Mouse (Mus musculus) cerebellum, adult 2 months (tissue): Measurements from ENCODE around the gene Lyg2. TPM values are rescaled to one million over a fixed set of nuclear protein-coding genes. Genes with fewer than 3 reads are reported as not detected.

ENCODE experiments used
- DNase-seq, 2 experiments: peaks; one replicate each; pipeline ENCODE4 v3.0.0; 2021
- H3K27ac ChIP-seq: fragments of 200-500 bp; 2 replicates; pipeline ENCODE4 v1.5.1; 2012; ENCODE audit warnings: low read length, control low read depth, inconsistent platforms; ENCODE audit not compliant: insufficient read depth
- H3K27me3 ChIP-seq: fragments of 200-500 bp; 2 replicates; pipeline ENCODE4 v1.6.1; 2012; ENCODE audit warnings: inconsistent platforms, mild to moderate bottlenecking, low read length, moderate library complexity; ENCODE audit not compliant: control insufficient read depth, insufficient read depth
- H3K4me1 ChIP-seq: fragments of 200-500 bp; 2 replicates; pipeline ENCODE4 v1.6.1; 2011; ENCODE audit warnings: low read length; ENCODE audit not compliant: control insufficient read depth, insufficient read depth
- H3K4me3 ChIP-seq: fragments of 200-500 bp; replicated peaks from 2 replicates; pipeline ENCODE3; 2011; ENCODE audit warnings: mild to moderate bottlenecking, low read depth, low read length, control low read depth; ENCODE audit not compliant: insufficient read depth
- CTCF ChIP-seq: fragments of 200-500 bp; IDR thresholded peaks from 2 replicates; pipeline ENCODE4 v1.5.1; 2011; ENCODE audit warnings: low read depth, mild to moderate bottlenecking, control low read depth, low read length, moderate library complexity, borderline replicate concordance; ENCODE audit not compliant: insufficient read depth
- POLR2A ChIP-seq: fragments of 200-500 bp; IDR thresholded peaks from 2 replicates; pipeline ENCODE4 v1.6.1; 2011; ENCODE audit warnings: low read length, control low read depth, borderline replicate concordance; ENCODE audit not compliant: insufficient read depth
- whole genome bisulfite sequencing: fragments of 180-500 bp; shearing (Covaris S2); methylation state at CpG from one replicate; pipeline ENCODE4 v1.1.7; 2018; 5-methylcytosine and 5-hydroxymethylcytosine counted together
- polyA plus RNA-seq: library from polyadenylated mRNA; depleted of rRNA; stranded (reverse); fragments of >200 nt; gene quantifications from 2 replicates; pipeline ENCODE4 v1.2.3, GENCODE M21; 2012

The Lyg2 gene
- polyA plus RNA-seq, 1 experiment, result 0.05 TPM

GRCm38 (mm10) chr1:37877736-37878460 lies 38.4 kb downstream of the Lyg2 start:
- H3K27me3 ChIP-seq, result no peaks in the 10 kb centered on the region
- DNase-seq, result no peak
- H3K4me3 ChIP-seq, result no peak overlapping the region
- no peak overlapping the region for H3K27ac ChIP-seq
- no peaks in the 10 kb centered on the region for H3K4me1 ChIP-seq
- 74% methylated on average over 13 of the region's 13 CpGs for WGBS
- TF ChIP-seq POLR2A, result no peak
- TF ChIP-seq CTCF, result no peak

GRCm38 (mm10) chr1:37873157-37873556 lies 43.1 kb downstream of the Lyg2 start:
- Histone ChIP-seq H3K4me1 (no peaks in the 10 kb centered on the region), H3K27me3 (no peaks in the 10 kb centered on the region), H3K4me3 (no peak overlapping the region), H3K27ac (no peak overlapping the region)
- no peak for DNase-seq
- no peak for TF ChIP-seq CTCF
- no peak for TF ChIP-seq POLR2A
- WGBS, result 94% methylated on average over 4 of the region's 4 CpGs

- H3K4me3 ChIP-seq, result peak overlapping the region; percentile 69
- DNase-seq, result peak; percentile 78 to 80
- H3K27ac ChIP-seq, result no peak overlapping the region; the same call in 1 of the 2 replicates
- no peak for TF ChIP-seq CTCF
- peak; percentile 40; the same call in 1 of the 2 replicates for TF ChIP-seq POLR2A
- 4% methylated on average over 33 of the region's 33 CpGs for WGBS
- no peaks in the 10 kb centered on the region for H3K27me3 ChIP-seq
- no peaks in the 10 kb centered on the region for H3K4me1 ChIP-seq
Measured at GRCm38 (mm10) chr1:37872131-37873067, 43.9 kb downstream of the Lyg2 start.

- DNase-seq, result peak in 1 of 2 experiments; percentile 40
- 8% methylated on average over 7 of the region's 7 CpGs for WGBS
- H3K4me1 ChIP-seq, result no peaks in the 10 kb centered on the region
- peak within 1 kb of the TSS; percentile 69 for H3K4me3 ChIP-seq
- H3K27me3 ChIP-seq, result no peaks in the 10 kb centered on the region
- TF ChIP-seq CTCF (no peak), POLR2A (no peak)
- H3K27ac ChIP-seq, result peak within 1 kb of the TSS; percentile 48
Measured at GRCm38 (mm10) chr1:37871704-37872103, 44.6 kb downstream of the Lyg2 start, which contains the start of gene Lipt1. Lipt1 (plus strand) TSS chr1:37871738.

- no peaks in the 10 kb centered on the region for H3K27me3 ChIP-seq
- no peaks in the 10 kb centered on the region for H3K4me1 ChIP-seq
- no peak overlapping the region for H3K4me3 ChIP-seq
- no peak for TF ChIP-seq POLR2A
- TF ChIP-seq CTCF, result no peak
- DNase-seq, result no peak
- no peak overlapping the region for H3K27ac ChIP-seq
- 50% methylated on average over 2 of the region's 2 CpGs for WGBS
Measured at GRCm38 (mm10) chr1:37869362-37869761, 46.9 kb downstream of the Lyg2 start.

- no peak for DNase-seq
- Histone ChIP-seq H3K4me3 (no peak overlapping the region), H3K4me1 (no peaks in the 10 kb centered on the region; the same call in 1 of the 2 replicates), H3K27me3 (no peaks in the 10 kb centered on the region), H3K27ac (no peak overlapping the region)
- TF ChIP-seq CTCF (no peak), POLR2A (no peak)
- WGBS, result 59% methylated on average over 10 of the region's 10 CpGs
Measured at GRCm38 (mm10) chr1:37868640-37869039, 47.7 kb downstream of the Lyg2 start.

GRCm38 (mm10) chr1:37867684-37868322 lies 48.5 kb downstream of the Lyg2 start:
- TF ChIP-seq POLR2A, result no peak
- WGBS, result 67% methylated on average over 10 of the region's 10 CpGs
- Histone ChIP-seq H3K27ac (no peak overlapping the region), H3K4me3 (no peak overlapping the region), H3K27me3 (no peaks in the 10 kb centered on the region), H3K4me1 (no peaks in the 10 kb centered on the region; the same call in 1 of the 2 replicates)
- no peak for DNase-seq

GRCm38 (mm10) chr1:37867056-37867455 lies 49.2 kb downstream of the Lyg2 start:
- no peaks in the 10 kb centered on the region for H3K27me3 ChIP-seq
- peak; percentile 38 to 48 for DNase-seq
- no peak for TF ChIP-seq POLR2A
- TF ChIP-seq CTCF, result peak; percentile 60
- H3K4me3 ChIP-seq, result no peak overlapping the region
- 95% methylated on average over 1 of the region's 1 CpGs for WGBS
- H3K27ac ChIP-seq, result no peak overlapping the region
- no peaks in the 10 kb centered on the region; the same call in 1 of the 2 replicates for H3K4me1 ChIP-seq
